Mouse (Mus musculus) embryonic facial prominence, embryonic 11.5 days (tissue): Measurements from ENCODE around the gene Arrdc4. TPM values are rescaled to one million over a fixed set of nuclear protein-coding genes. Genes with fewer than 3 reads are reported as not detected.

ENCODE experiments used
- ATAC-seq: fragments of 200-750 bp; cut with Nextera tagmentation; replicated peaks from 2 replicates; pipeline ENCODE4 v1.8.0; 2017; ENCODE audit warnings: low read depth; ENCODE audit not compliant: insufficient number of reproducible peaks, low FRiP score, low TSS enrichment
- DNase-seq: peaks from one replicate; pipeline ENCODE4 v3.0.0-alpha.2; 2015; ENCODE audit warnings: low spot score
- H3K27ac ChIP-seq: fragments of 300-500 bp; sonication (generic); replicated peaks from 2 replicates; pipeline ENCODE4 v1.5.1; 2014; ENCODE audit warnings: mild to moderate bottlenecking, low read depth, low read length, control low read depth
- H3K27me3 ChIP-seq: fragments of 300-500 bp; sonication (generic); 2 replicates; pipeline ENCODE4 v1.6.1; 2014; ENCODE audit warnings: mild to moderate bottlenecking, low read length, moderate library complexity, mixed read lengths; ENCODE audit not compliant: control insufficient read depth, insufficient read depth
- H3K36me3 ChIP-seq: fragments of 300-500 bp; sonication (generic); replicated peaks from 2 replicates; pipeline ENCODE4 v1.6.1; 2014; ENCODE audit warnings: low read depth, mild to moderate bottlenecking, low read length, moderate library complexity, mixed read lengths; ENCODE audit not compliant: control insufficient read depth, insufficient read depth
- H3K4me1 ChIP-seq: fragments of 300-500 bp; sonication (generic); 2 replicates; pipeline ENCODE4 v1.6.1; 2014; ENCODE audit warnings: low read length, mixed read lengths; ENCODE audit not compliant: control insufficient read depth, insufficient read depth
- H3K4me2 ChIP-seq: fragments of 300-500 bp; sonication (generic); 2 replicates; pipeline ENCODE4 v1.6.1; 2014; ENCODE audit warnings: low read depth, mild to moderate bottlenecking, control low read depth, low read length, moderate library complexity
- H3K4me3 ChIP-seq: fragments of 300-500 bp; sonication (generic); 2 replicates; pipeline ENCODE4 v1.5.1; 2014; ENCODE audit warnings: low read depth, low read length, control low read depth
- H3K9ac ChIP-seq: fragments of 300-500 bp; sonication (generic); replicated peaks from 2 replicates; pipeline ENCODE4 v1.6.1; 2014; ENCODE audit warnings: mild to moderate bottlenecking, control low read depth, low read length
- H3K9me3 ChIP-seq: fragments of 300-500 bp; sonication (generic); replicated peaks from 2 replicates; pipeline ENCODE4 v1.6.1; 2016; ENCODE audit warnings: mild to moderate bottlenecking, low read length, inconsistent platforms, mixed read lengths; ENCODE audit not compliant: control insufficient read depth
- WGBS: fragments of 180-500 bp; shearing (Covaris S2); extraction: QIAGEN DNeasy Blood & Tissue Kit; methylation state at CpG from one replicate; pipeline ENCODE4 v1.1.7; 2014; 5-methylcytosine and 5-hydroxymethylcytosine counted together
- polyA plus RNA-seq: library from polyadenylated mRNA; unstranded; fragments of >200 nt; fragmentation: Nextera tagmentation; extraction: Ambion mirVana; gene quantifications from 2 replicates; pipeline ENCODE4 v1.2.1, GENCODE M21; 2014

Gene Arrdc4
- polyA plus RNA-seq, 1 experiment from 2014 or later, result 21.1 TPM

DNA sequence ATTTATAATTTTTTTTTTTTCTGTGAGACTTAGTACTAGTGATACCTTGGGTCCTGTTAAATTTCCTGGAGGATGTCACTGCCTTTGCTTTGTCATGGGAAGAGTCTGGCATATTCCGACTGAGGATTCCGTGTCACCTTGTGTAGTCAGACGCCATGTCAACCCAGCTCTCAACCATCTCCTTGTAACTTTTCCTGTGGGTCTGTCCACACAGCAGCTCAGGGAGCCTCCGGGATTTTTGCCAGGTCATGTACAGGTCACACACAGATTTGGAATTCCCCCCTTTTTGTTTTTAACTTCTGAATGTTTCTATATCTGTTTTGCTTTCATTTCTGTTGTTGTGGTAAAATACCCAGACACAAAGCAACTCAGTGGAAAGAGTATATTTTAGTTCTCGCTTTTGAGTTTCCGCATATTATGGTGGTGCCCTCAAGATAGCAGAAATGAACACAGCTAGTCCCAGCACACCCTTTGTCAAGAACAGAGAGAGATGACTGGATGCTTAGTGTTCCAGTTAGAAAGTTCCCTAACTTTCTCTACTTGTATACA is 7.7 kb upstream of the Arrdc4 start:
- WGBS, result 86% methylated on average over 6 of the region's 6 CpGs
- Histone ChIP-seq H3K36me3 (no peaks in the 10 kb centered on the region), H3K4me3 (no peak overlapping the region), H3K4me2 (no peak overlapping the region), H3K4me1 (no peaks in the 10 kb centered on the region), H3K27ac (no peak overlapping the region), H3K27me3 (no peaks in the 10 kb centered on the region), H3K9ac (no peak overlapping the region), H3K9me3 (no peaks in the 10 kb centered on the region)
- no peak for DNase-seq
- no peak for ATAC-seq

DNA sequence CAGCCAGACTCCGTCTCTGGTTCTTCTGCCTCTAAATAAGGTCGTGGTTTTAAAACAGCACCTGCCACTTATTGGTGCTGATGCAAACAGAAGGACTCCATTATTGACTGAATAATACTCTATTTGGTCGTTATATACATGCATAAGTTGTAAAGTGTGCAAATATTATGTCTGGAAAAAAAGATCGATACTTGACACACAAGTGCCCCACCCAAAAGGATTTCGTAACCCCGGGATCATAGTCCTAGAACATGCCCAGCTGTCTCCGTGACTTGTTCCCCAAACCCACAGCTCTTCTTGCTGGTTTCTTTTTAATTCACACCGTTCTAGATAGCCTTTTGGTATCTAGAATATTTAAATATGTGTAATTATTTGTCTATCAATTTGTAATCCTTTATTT is 878 bp upstream of the Arrdc4 start:
- DNase-seq, result no peak
- 75% methylated on average over 8 of the region's 8 CpGs for WGBS
- H3K4me1 ChIP-seq, result no peaks in the 10 kb centered on the region
- H3K36me3 ChIP-seq, result no peaks in the 10 kb centered on the region
- H3K4me3 ChIP-seq, result no peak overlapping the region
- no peak for ATAC-seq
- H3K27ac ChIP-seq, result no peak overlapping the region
- H3K27me3 ChIP-seq, result no peaks in the 10 kb centered on the region
- H3K9me3 ChIP-seq, result no peaks in the 10 kb centered on the region
- H3K9ac ChIP-seq, result no peak overlapping the region
- peak overlapping the region; percentile 22; the same call in 1 of the 2 replicates for H3K4me2 ChIP-seq

GRCm38 (mm10) chr7:68748361-68748760 is 680 bp downstream of the Arrdc4 start:
- no peaks in the 10 kb centered on the region for H3K4me1 ChIP-seq
- peak; percentile 52 for DNase-seq

DNA sequence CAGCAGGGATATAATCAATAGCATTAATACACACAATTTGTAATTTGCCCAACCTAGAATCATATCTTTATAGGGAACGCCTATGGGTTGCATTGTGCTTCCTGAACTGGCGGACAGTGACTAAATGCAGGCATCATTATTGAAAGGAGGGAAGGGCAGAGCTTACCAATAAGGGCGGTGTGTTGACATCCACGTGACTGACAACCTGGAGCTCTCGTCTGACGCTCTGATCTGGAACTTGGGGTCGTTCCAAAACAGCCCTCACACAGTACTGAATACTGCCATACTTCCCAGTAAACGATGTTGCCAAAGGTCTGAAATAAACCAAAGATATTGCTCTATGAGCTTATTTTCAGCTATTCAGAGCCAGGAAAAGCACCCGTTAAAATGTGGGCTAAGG is 4.4 kb downstream of the Arrdc4 start:
- no peaks in the 10 kb centered on the region for H3K4me1 ChIP-seq

More at GRCm38 (mm10) chr7:68748361-68748760, 680 bp downstream of the Arrdc4 start:
- H3K36me3 ChIP-seq, result no peaks in the 10 kb centered on the region
- no peaks in the 10 kb centered on the region for H3K27me3 ChIP-seq
- peak overlapping the region; percentile 92 for H3K4me2 ChIP-seq
- peak overlapping the region; percentile 77 for H3K9ac ChIP-seq
- no peak overlapping the region for H3K27ac ChIP-seq
- H3K4me3 ChIP-seq, result peak overlapping the region; percentile 77
- H3K9me3 ChIP-seq, result no peaks in the 10 kb centered on the region
- no peak for ATAC-seq
- 19% methylated on average over 8 of the region's 8 CpGs for WGBS

GRCm38 (mm10) chr7:68744206-68744605 is 4.8 kb downstream of the Arrdc4 start:
- H3K9ac ChIP-seq, result no peak overlapping the region
- no peak overlapping the region for H3K4me2 ChIP-seq
- no peaks in the 10 kb centered on the region for H3K4me1 ChIP-seq
- no peak for DNase-seq
- WGBS, result 82% methylated on average over 2 of the region's 2 CpGs
- H3K36me3 ChIP-seq, result peaks cover 3% of the 10 kb centered on the region
- no peaks in the 10 kb centered on the region for H3K27me3 ChIP-seq
- H3K4me3 ChIP-seq, result no peak overlapping the region
- no peak overlapping the region for H3K27ac ChIP-seq
- no peak for ATAC-seq
- H3K9me3 ChIP-seq, result no peaks in the 10 kb centered on the region

More for the DNA sequence above, 4.4 kb downstream of the Arrdc4 start:
- H3K27me3 ChIP-seq, result no peaks in the 10 kb centered on the region
- no peak for ATAC-seq
- H3K4me3 ChIP-seq, result no peak overlapping the region
- H3K9ac ChIP-seq, result no peak overlapping the region
- H3K36me3 ChIP-seq, result peaks cover 3% of the 10 kb centered on the region; the same call in 1 of the 2 replicates
- H3K9me3 ChIP-seq, result no peaks in the 10 kb centered on the region
- H3K4me2 ChIP-seq, result no peak overlapping the region
- no peak for DNase-seq
- 84% methylated on average over 9 of the region's 9 CpGs for WGBS
- no peak overlapping the region for H3K27ac ChIP-seq

- H3K27ac ChIP-seq, result no peak overlapping the region
- no peaks in the 10 kb centered on the region for H3K9me3 ChIP-seq
- no peak overlapping the region for H3K4me3 ChIP-seq
- H3K4me2 ChIP-seq, result no peak overlapping the region
- no peaks in the 10 kb centered on the region for H3K4me1 ChIP-seq
- no peak for DNase-seq
- H3K9ac ChIP-seq, result no peak overlapping the region
- WGBS, result 94% methylated on average over 6 of the region's 6 CpGs
- no peaks in the 10 kb centered on the region for H3K27me3 ChIP-seq
- ATAC-seq, result no peak
- H3K36me3 ChIP-seq, result peaks cover 3% of the 10 kb centered on the region
These were observed 8.3 kb downstream of the Arrdc4 start for GRCm38 (mm10) chr7:68740763-68741162.

GRCm38 (mm10) chr7:68738676-68739399 is 10.2 kb downstream of the Arrdc4 start:
- no peak overlapping the region for H3K9ac ChIP-seq
- DNase-seq (no peak), ATAC-seq (no peak)
- no peaks in the 10 kb centered on the region for H3K9me3 ChIP-seq
- H3K36me3 ChIP-seq, result peaks cover 3% of the 10 kb centered on the region
- no peak overlapping the region for H3K27ac ChIP-seq
- H3K4me3 ChIP-seq, result no peak overlapping the region
- WGBS, result 92% methylated on average over 11 of the region's 11 CpGs
- H3K4me1 ChIP-seq, result no peaks in the 10 kb centered on the region
- no peaks in the 10 kb centered on the region for H3K27me3 ChIP-seq
- no peak overlapping the region for H3K4me2 ChIP-seq

DNA sequence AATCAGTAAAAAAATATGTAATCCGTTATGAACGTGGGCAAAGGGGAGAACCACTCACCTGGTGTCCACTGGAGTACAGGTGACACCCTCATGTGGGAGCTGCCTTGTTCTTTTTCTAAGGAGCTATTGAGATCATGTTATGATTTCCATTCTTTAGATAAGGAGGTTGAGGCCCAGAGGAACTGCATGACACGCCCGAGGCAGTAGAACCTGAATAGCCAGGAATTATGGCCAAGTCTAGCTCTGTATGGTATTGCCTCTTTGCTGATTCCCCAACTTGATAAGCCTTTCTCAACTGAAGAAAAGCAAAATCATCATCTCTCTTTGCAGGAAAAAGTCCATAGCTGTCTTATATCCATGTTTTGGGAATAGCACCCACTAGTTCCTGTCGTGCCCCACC is 22.7 kb downstream of the Arrdc4 start:
- ATAC-seq (no peak), DNase-seq (no peak)
- Histone ChIP-seq H3K4me1 (no peaks in the 10 kb centered on the region), H3K36me3 (no peaks in the 10 kb centered on the region), H3K27me3 (no peaks in the 10 kb centered on the region), H3K4me3 (no peak overlapping the region), H3K4me2 (no peak overlapping the region), H3K9ac (no peak overlapping the region), H3K9me3 (no peaks in the 10 kb centered on the region), H3K27ac (no peak overlapping the region)
- WGBS, result 91% methylated on average over 5 of the region's 5 CpGs
